Mouse (Mus musculus) MEL (cell line): ENCODE results near the gene Nme1.

Source experiments
- CHD1 ChIP-seq: IDR thresholded peaks from 2 replicates; pipeline ENCODE4 v1.6.1; 2012; ENCODE audit warnings: low read depth, mild to moderate bottlenecking, inconsistent platforms, low read length, improper control_type of control experiment
- CHD2 ChIP-seq: IDR thresholded peaks from 2 replicates; pipeline ENCODE4 v1.6.1; 2011; ENCODE audit warnings: low read length, improper control_type of control experiment
- CTCF ChIP-seq, 3 experiments: IDR thresholded peaks in 2 of 3; conservative IDR thresholded peaks in 1 of 3; 2 replicates each; pipeline ENCODE4 v1.5.1; 2011 to 2012; ENCODE audit warnings: low read length in 3 of 3, low read depth in 2 of 3, mild to moderate bottlenecking in 2 of 3, improper control_type of control experiment in 1 of 3, inconsistent platforms in 1 of 3, mixed read lengths in 1 of 3, moderate library complexity in 1 of 3; ENCODE audit not compliant: control insufficient read depth in 1 of 3, insufficient read depth in 1 of 3, poor library complexity in 1 of 3, severe bottlenecking in 1 of 3
- MAFK ChIP-seq: IDR thresholded peaks from 2 replicates; pipeline ENCODE4 v1.6.1; 2011; ENCODE audit warnings: low read depth, mild to moderate bottlenecking, low read length, improper control_type of control experiment, borderline replicate concordance
- POLR2A ChIP-seq, 2 experiments: IDR thresholded peaks; 2 replicates each; pipeline ENCODE4 v1.6.1; 2011 to 2012; ENCODE audit warnings: low read length in 2 of 2, mild to moderate bottlenecking in 2 of 2, control low read depth in 1 of 2, improper control_type of control experiment in 1 of 2, low read depth in 1 of 2, moderate library complexity in 1 of 2; ENCODE audit not compliant: control insufficient read depth in 1 of 2, insufficient read depth in 1 of 2, poor library complexity in 1 of 2
- RCOR1 ChIP-seq: IDR thresholded peaks from 2 replicates; pipeline ENCODE4 v1.6.1; 2012; ENCODE audit warnings: low read depth, mild to moderate bottlenecking, inconsistent platforms, low read length, improper control_type of control experiment
- TAL1 ChIP-seq: IDR thresholded peaks from 2 replicates; pipeline ENCODE4 v1.6.1; 2012; ENCODE audit warnings: mild to moderate bottlenecking, inconsistent platforms, low read length, moderate library complexity, mixed read lengths
- UBTF ChIP-seq: IDR thresholded peaks from 2 replicates; pipeline ENCODE4 v1.6.1; 2012; ENCODE audit warnings: low read depth, mild to moderate bottlenecking, inconsistent platforms, low read length, improper control_type of control experiment, moderate library complexity, borderline replicate concordance; ENCODE audit not compliant: insufficient read depth
- USF1 ChIP-seq: IDR thresholded peaks from 2 replicates; pipeline ENCODE4 v1.6.1; 2014; ENCODE audit warnings: low read depth, mild to moderate bottlenecking, inconsistent platforms, low read length, improper control_type of control experiment, moderate library complexity

GRCm38 (mm10) chr11:93929106-93929505, 39.2 kb downstream of the Nme1 start:
- TF ChIP-seq MAFK (no peak), POLR2A (IDR thresholded peaks at IDR 0.05; ENCODE audit: control insufficient read depth in 1 of 2, insufficient read depth in 1 of 2, low read depth in 1 of 2, low read length in 2 of 2, poor library complexity in 1 of 2) (no peak), CTCF (IDR thresholded peaks at IDR 0.05 in 2 of 3, conservative IDR thresholded peaks at IDR 0.05 in 1 of 3; ENCODE audit: control insufficient read depth in 1 of 3, insufficient read depth in 1 of 3, low read depth in 2 of 3, low read length in 3 of 3, poor library complexity in 1 of 3, severe bottlenecking in 1 of 3) (peak in 2 of 3 experiments; percentile 16 to 27; a peak in 4 of 6 replicates), UBTF (no peak), RCOR1 (no peak), USF1 (no peak), CHD2 (no peak), TAL1 (no peak), CHD1 (no peak)
